ENCODE assay signal across 8 mouse cellular contexts in genomic region chr5:142935642-142936335, GRCm38 (mm10). TPM values are rescaled to one million over a fixed set of nuclear protein-coding genes. Genes with fewer than 3 reads are reported as not detected.
DNase-seq lines count a peak whose midpoint lies in the region; ATAC-seq and TF ChIP-seq lines count a peak whose summit lies in the region.

No protein-coding gene starts in this region.

- peak overlapping the region; percentile 53 for H3K4me2 ChIP-seq in embryonic facial prominence, embryonic 13.5 days
- H3K4me2 ChIP-seq in midbrain, embryonic 11.5 days: peak overlapping the region; percentile 32

- intact Hi-C loops in heart, adult 2 months (cut with DNase I): loop anchor here (1.0 to 2.0 kb wide), 3 partner anchors 41 to 131 kb away; partner anchors contain the start of gene Fbxl18

- no peaks in the 10 kb centered on the region for H3K79me2 ChIP-seq in heart, adult 2 months (replicated peaks; ENCODE audit: control insufficient read depth, insufficient read depth, low read length)

- peak; percentile 16; the same call in 1 of the 2 replicates for TF ChIP-seq EP300 in heart, adult 2 months (IDR thresholded peaks at IDR 0.05; ENCODE audit: insufficient read depth, low read depth, low read length)

- no peaks in the 10 kb centered on the region for H3K9me3 ChIP-seq in embryonic facial prominence, embryonic 13.5 days
- H3K9me3 ChIP-seq in limb, embryonic 10.5 days (replicated peaks): no peaks in the 10 kb centered on the region
- no peaks in the 10 kb centered on the region for H3K9me3 ChIP-seq in midbrain, embryonic 11.5 days (ENCODE audit: control insufficient read depth, low read length)

- WGBS in embryonic facial prominence, embryonic 13.5 days: 21% methylated on average over 13 of the region's 13 CpGs
- WGBS in heart, adult 2 months: 23% methylated on average over 13 of the region's 13 CpGs
- WGBS in kidney, adult 2 months: 20% methylated on average over 13 of the region's 13 CpGs
- WGBS in limb, embryonic 10.5 days: 19% methylated on average over 13 of the region's 13 CpGs
- WGBS in midbrain, embryonic 11.5 days: 16% methylated on average over 13 of the region's 13 CpGs

- peak overlapping the region; percentile 67 for H3K9ac ChIP-seq in embryonic facial prominence, embryonic 13.5 days
- peak overlapping the region; percentile 4; the same call in 1 of the 2 replicates for H3K9ac ChIP-seq in heart, adult 2 months (ENCODE audit: low read depth, low read length)
- H3K9ac ChIP-seq in midbrain, embryonic 11.5 days (ENCODE audit: low read length): peak overlapping the region; percentile 37

- H3K4me1 ChIP-seq in embryonic facial prominence, embryonic 13.5 days: peaks cover 20% of the 10 kb centered on the region
- peaks cover 9% of the 10 kb centered on the region for H3K4me1 ChIP-seq in heart, adult 2 months (ENCODE audit: control insufficient read depth, insufficient read depth, low read length)
- 0 out of 2 replicates have a peak, but pooled peaks cover 4% of the 10 kb centered on the region for H3K4me1 ChIP-seq in kidney, adult 2 months (ENCODE audit: control insufficient read depth, insufficient read depth, low read length)
- H3K4me1 ChIP-seq in limb, embryonic 10.5 days: peaks cover 32% of the 10 kb centered on the region
- H3K4me1 ChIP-seq in midbrain, embryonic 11.5 days (ENCODE audit: control insufficient read depth, insufficient read depth, low read length): 0 out of 2 replicates have a peak, but pooled peaks cover 4% of the 10 kb centered on the region

- 0 out of 2 replicates have a peak, but pooled peaks have one; percentile 36 for TF ChIP-seq POLR2A in heart, adult 2 months (IDR thresholded peaks at IDR 0.05; ENCODE audit: insufficient read depth, low read depth, low read length)
- no peak for TF ChIP-seq POLR2A in kidney, adult 2 months (IDR thresholded peaks at IDR 0.05; ENCODE audit: low read depth, low read length)

- no peaks in the 10 kb centered on the region for H3K36me3 ChIP-seq in embryonic facial prominence, embryonic 13.5 days
- no peaks in the 10 kb centered on the region for H3K36me3 ChIP-seq in heart, adult 2 months (ENCODE audit: control insufficient read depth, insufficient read depth, low read length)
- H3K36me3 ChIP-seq in kidney, adult 2 months (ENCODE audit: control insufficient read depth, insufficient read depth, low read length): no peaks in the 10 kb centered on the region
- no peaks in the 10 kb centered on the region for H3K36me3 ChIP-seq in limb, embryonic 10.5 days
- H3K36me3 ChIP-seq in midbrain, embryonic 11.5 days (ENCODE audit: control insufficient read depth, insufficient read depth, low read length): no peaks in the 10 kb centered on the region

- no peaks in the 10 kb centered on the region for H3K27me3 ChIP-seq in embryonic facial prominence, embryonic 13.5 days
- no peaks in the 10 kb centered on the region for H3K27me3 ChIP-seq in heart, adult 2 months (ENCODE audit: control insufficient read depth, insufficient read depth, low read length)
- H3K27me3 ChIP-seq in kidney, adult 2 months (replicated peaks; ENCODE audit: control insufficient read depth, insufficient read depth, low read length): no peaks in the 10 kb centered on the region
- no peaks in the 10 kb centered on the region for H3K27me3 ChIP-seq in limb, embryonic 10.5 days (ENCODE audit: low read depth, poor library complexity, severe bottlenecking)
- no peaks in the 10 kb centered on the region for H3K27me3 ChIP-seq in midbrain, embryonic 11.5 days (ENCODE audit: control insufficient read depth, insufficient read depth, low read length)

- DNase-seq in 3T3-L1 (ENCODE audit: low read depth, low spot score): peak; percentile 88
- DNase-seq in adrenal gland, postnatal 25 days: peak; percentile 55
- DNase-seq in heart, adult 2 months: peak; percentile 81 to 85
- DNase-seq in kidney, adult 2 months: peak; percentile 92
- peak; percentile 84 for DNase-seq in limb, embryonic 10.5 days (ENCODE audit: low spot score)
- peak; percentile 97 for DNase-seq in midbrain, embryonic 11.5 days (ENCODE audit: low spot score, missing footprints)
- DNase-seq in spleen, adult 12 weeks (ENCODE audit: low spot score): peak; percentile 35

- no peak for ATAC-seq in embryonic facial prominence, embryonic 13.5 days (ENCODE audit: insufficient number of reproducible peaks, insufficient read depth, low FRiP score, low TSS enrichment, low read depth)
- ATAC-seq in midbrain, embryonic 11.5 days (ENCODE audit: low FRiP score): peak; percentile 73

- peak overlapping the region; percentile 17; the same call in 1 of the 2 replicates for H3K27ac ChIP-seq in embryonic facial prominence, embryonic 13.5 days
- peak overlapping the region; percentile 44; the same call in 1 of the 2 replicates for H3K27ac ChIP-seq in heart, adult 2 months
- H3K27ac ChIP-seq in kidney, adult 2 months (ENCODE audit: insufficient read depth, low read depth, low read length): no peak overlapping the region
- peak overlapping the region; percentile 74 for H3K27ac ChIP-seq in limb, embryonic 10.5 days
- H3K27ac ChIP-seq in midbrain, embryonic 11.5 days (ENCODE audit: low read depth, low read length): no peak overlapping the region

- TF ChIP-seq CTCF in heart, adult 2 months (IDR thresholded peaks at IDR 0.05): peak; percentile 70
- peak; percentile 53 for TF ChIP-seq CTCF in kidney, adult 2 months (conservative IDR thresholded peaks at IDR 0.05; ENCODE audit: insufficient read depth, insufficient read length, low read depth, low read length)

- peak overlapping the region; percentile 20 for H3K4me3 ChIP-seq in embryonic facial prominence, embryonic 13.5 days
- H3K4me3 ChIP-seq in heart, adult 2 months: peak overlapping the region; percentile 20; the same call in 1 of the 2 replicates
- no peak overlapping the region for H3K4me3 ChIP-seq in kidney, adult 2 months (ENCODE audit: insufficient read depth, low read depth, low read length)
- H3K4me3 ChIP-seq in limb, embryonic 10.5 days: peak overlapping the region; percentile 41
- no peak overlapping the region for H3K4me3 ChIP-seq in midbrain, embryonic 11.5 days (ENCODE audit: low read depth, low read length)

RNA-seq across cellular contexts. Expression of gene Fscn1, which starts 24.4 kb away (rescaled TPM):
- 36.1 and 51.3 TPM in 2 replicates for total RNA-seq in adrenal gland, postnatal 25 days (2021)
- polyA plus RNA-seq in embryonic facial prominence, embryonic 13.5 days (2015; fragmentation: Nextera tagmentation; extraction: Ambion mirVana): 392 and 441 TPM in 2 replicates
- 10 to 100 TPM; 18.7 to 22.5 TPM for total RNA-seq in heart, adult 2 months (2021)
- 37.0 and 47.7 TPM in 2 replicates for polyA plus RNA-seq in heart, adult 2 months (2012; rRNA removed)
- 23.1 and 28.5 TPM in 2 replicates for polyA plus RNA-seq in kidney, adult 2 months (2012; rRNA removed)
- polyA plus RNA-seq in limb, embryonic 10.5 days (2016; fragmentation: Nextera tagmentation; extraction: Ambion mirVana): 806 and 864 TPM in 2 replicates
- polyA plus RNA-seq in midbrain, embryonic 11.5 days (2014; fragmentation: Nextera tagmentation; extraction: Ambion mirVana): 566 and 605 TPM in 2 replicates

RNA-seq across cellular contexts. Expression of gene Actb, which starts 29.2 kb away (rescaled TPM):
- 2,846 and 3,181 TPM in 2 replicates for total RNA-seq in adrenal gland, postnatal 25 days (2021)
- polyA plus RNA-seq in embryonic facial prominence, embryonic 13.5 days (2015; fragmentation: Nextera tagmentation; extraction: Ambion mirVana): 14,475 and 16,597 TPM in 2 replicates
- total RNA-seq in heart, adult 2 months (2021): 100 to 1,000 TPM; 679 to 987 TPM
- polyA plus RNA-seq in heart, adult 2 months (2012; rRNA removed): 1,148 and 1,181 TPM in 2 replicates
- 2,111 and 2,511 TPM in 2 replicates for polyA plus RNA-seq in kidney, adult 2 months (2012; rRNA removed)
- polyA plus RNA-seq in limb, embryonic 10.5 days (2016; fragmentation: Nextera tagmentation; extraction: Ambion mirVana): 13,950 and 14,682 TPM in 2 replicates
- 14,142 and 15,094 TPM in 2 replicates for polyA plus RNA-seq in midbrain, embryonic 11.5 days (2014; fragmentation: Nextera tagmentation; extraction: Ambion mirVana)

RNA-seq across cellular contexts. Expression of gene Fbxl18, which starts 40.6 kb away (rescaled TPM):
- total RNA-seq in adrenal gland, postnatal 25 days (2021): 14.5 and 19.8 TPM in 2 replicates
- polyA plus RNA-seq in embryonic facial prominence, embryonic 13.5 days (2015; fragmentation: Nextera tagmentation; extraction: Ambion mirVana): 15.0 and 15.7 TPM in 2 replicates
- total RNA-seq in heart, adult 2 months (2021): 1 to 10 TPM; 4.0 to 4.5 TPM
- polyA plus RNA-seq in heart, adult 2 months (2012; rRNA removed): 6.9 and 7.6 TPM in 2 replicates
- polyA plus RNA-seq in kidney, adult 2 months (2012; rRNA removed): 11.5 and 17.2 TPM in 2 replicates
- polyA plus RNA-seq in limb, embryonic 10.5 days (2016; fragmentation: Nextera tagmentation; extraction: Ambion mirVana): 20.9 and 22.8 TPM in 2 replicates
- 10.5 and 11.8 TPM in 2 replicates for polyA plus RNA-seq in midbrain, embryonic 11.5 days (2014; fragmentation: Nextera tagmentation; extraction: Ambion mirVana)

Comparison
In these comparisons a context has a peak if more than half of its experiments do, and no peak if none do; other contexts are left out.
1. DNase-seq: peak in every context shown above with its lines; median percentile 97 in midbrain, embryonic 11.5 days; 92 in kidney, adult 2 months; 88 in 3T3-L1; 84 in limb, embryonic 10.5 days; 83 in heart, adult 2 months; 55 in adrenal gland, postnatal 25 days; 35 in spleen, adult 12 weeks.
2. H3K27ac ChIP-seq: peak in embryonic facial prominence, embryonic 13.5 days (single experiment), heart, adult 2 months (single experiment) and limb, embryonic 10.5 days (single experiment); none in kidney, adult 2 months (single experiment) and midbrain, embryonic 11.5 days (single experiment).
3. H3K4me3 ChIP-seq: peak in embryonic facial prominence, embryonic 13.5 days (single experiment), heart, adult 2 months (single experiment) and limb, embryonic 10.5 days (single experiment); none in kidney, adult 2 months (single experiment) and midbrain, embryonic 11.5 days (single experiment).
4. H3K9ac ChIP-seq: peak in every context shown above with its lines; median percentile 67 in embryonic facial prominence, embryonic 13.5 days; 37 in midbrain, embryonic 11.5 days; 4 in heart, adult 2 months.